Mouse (Mus musculus) MEL (cell line): ENCODE data around the gene Tpp1. TPM values are rescaled to one million over a fixed set of nuclear protein-coding genes. Genes with fewer than 3 reads are reported as not detected.
"Not testable (repeated sequence)": the region's sequence is repeated elsewhere in the genome, so short reads cannot be mapped to it uniquely, and the experiment has no call there.

Experiments
- DNase-seq: peaks from one replicate; pipeline ENCODE4 v3.0.0; 2011; ENCODE audit warnings: low read depth, low spot score
- H3K27ac ChIP-seq: 2 replicates; pipeline ENCODE4 v1.5.1; 2012; ENCODE audit warnings: low read depth, mild to moderate bottlenecking, control low read depth, low read length, moderate library complexity; ENCODE audit not compliant: control insufficient read depth
- H3K27me3 ChIP-seq, 2 experiments: fragments of 150-350 bp in 1 of 2; sonication (generic) in 1 of 2; 2 replicates each; pipeline ENCODE4 v1.6.1; 2012; ENCODE audit warnings: low read length in 2 of 2, mild to moderate bottlenecking in 2 of 2, improper control_type of control experiment in 1 of 2, moderate library complexity in 1 of 2; ENCODE audit not compliant: insufficient read depth in 2 of 2, control insufficient read depth in 1 of 2
- H3K36me3 ChIP-seq, 2 experiments: 2 replicates each; pipeline ENCODE4 v1.6.1; 2012 to 2014; ENCODE audit warnings: low read length in 2 of 2, improper control_type of control experiment in 1 of 2, inconsistent platforms in 1 of 2, mild to moderate bottlenecking in 1 of 2; ENCODE audit not compliant: insufficient read depth in 2 of 2, control insufficient read depth in 1 of 2
- H3K4me1 ChIP-seq, 2 experiments: fragments of 150-350 bp in 1 of 2; sonication (generic) in 1 of 2; 2 replicates each; pipeline ENCODE4 v1.6.1; 2012; ENCODE audit warnings: low read length in 2 of 2, improper control_type of control experiment in 1 of 2, mild to moderate bottlenecking in 1 of 2; ENCODE audit not compliant: insufficient read depth in 2 of 2, control insufficient read depth in 1 of 2
- H3K4me3 ChIP-seq, 2 experiments: fragments of 150-350 bp in 1 of 2; sonication (generic) in 1 of 2; 2 replicates each; pipeline ENCODE4 v1.5.1; 2012; ENCODE audit warnings: low read depth in 2 of 2, low read length in 2 of 2, mild to moderate bottlenecking in 2 of 2, moderate library complexity in 2 of 2, control low read depth in 1 of 2, improper control_type of control experiment in 1 of 2; ENCODE audit not compliant: control insufficient read depth in 1 of 2, insufficient read depth in 1 of 2
- H3K79me2 ChIP-seq: 2 replicates; pipeline ENCODE4 v1.6.1; 2012; ENCODE audit warnings: mild to moderate bottlenecking, low read length, moderate library complexity; ENCODE audit not compliant: control insufficient read depth, poor library complexity, insufficient read depth
- H3K9ac ChIP-seq: 2 replicates; pipeline ENCODE4 v1.6.1; 2012; ENCODE audit warnings: low read depth, mild to moderate bottlenecking, control low read depth, low read length, moderate library complexity; ENCODE audit not compliant: control insufficient read depth, poor library complexity, severe bottlenecking
- H3K9me3 ChIP-seq: fragments of 150-350 bp; sonication (generic); replicated peaks from 2 replicates; pipeline ENCODE4 v1.6.1; 2012; ENCODE audit warnings: mild to moderate bottlenecking, low read length, improper control_type of control experiment, moderate library complexity; ENCODE audit not compliant: insufficient read depth
- CHD1 ChIP-seq: IDR thresholded peaks from 2 replicates; pipeline ENCODE4 v1.6.1; 2012; ENCODE audit warnings: low read depth, mild to moderate bottlenecking, inconsistent platforms, low read length, improper control_type of control experiment
- E2F4 ChIP-seq: IDR thresholded peaks from 2 replicates; pipeline ENCODE4 v1.6.1; 2011; ENCODE audit warnings: low read depth, low read length, improper control_type of control experiment, borderline replicate concordance
- ETS1 ChIP-seq: IDR thresholded peaks from 2 replicates; pipeline ENCODE4 v1.6.1; 2012; ENCODE audit warnings: low read depth, mild to moderate bottlenecking, inconsistent platforms, low read length, improper control_type of control experiment, moderate library complexity
- GATA1 ChIP-seq: IDR thresholded peaks from 2 replicates; pipeline ENCODE4 v1.6.1; 2011; ENCODE audit warnings: low read depth, low read length, improper control_type of control experiment
- HCFC1 ChIP-seq: IDR thresholded peaks from 2 replicates; pipeline ENCODE4 v1.6.1; 2012; ENCODE audit warnings: low read depth, mild to moderate bottlenecking, inconsistent platforms, low read length, improper control_type of control experiment, moderate library complexity
- JUND ChIP-seq: IDR thresholded peaks from 2 replicates; pipeline ENCODE4 v1.6.1; 2011; ENCODE audit warnings: low read depth, mild to moderate bottlenecking, improper control_type of control experiment, low read length
- KAT2A ChIP-seq: conservative IDR thresholded peaks from 2 replicates; pipeline ENCODE4 v1.6.1; 2012; ENCODE audit warnings: low read depth, low read length, improper control_type of control experiment, inconsistent platforms
- MYB ChIP-seq: IDR thresholded peaks from 2 replicates; pipeline ENCODE4 v1.6.1; 2011; ENCODE audit warnings: mild to moderate bottlenecking, low read depth, low read length, improper control_type of control experiment
- MYC ChIP-seq: IDR thresholded peaks from 2 replicates; pipeline ENCODE4 v1.6.1; 2011; ENCODE audit warnings: low read depth, mild to moderate bottlenecking, low read length, improper control_type of control experiment, moderate library complexity
- NELFE ChIP-seq: IDR thresholded peaks from 2 replicates; pipeline ENCODE4 v1.6.1; 2011; ENCODE audit warnings: low read depth, low read length, improper control_type of control experiment
- NRF1 ChIP-seq: IDR thresholded peaks from 2 replicates; pipeline ENCODE4 v1.6.1; 2014; ENCODE audit warnings: low read depth, mild to moderate bottlenecking, inconsistent platforms, low read length, improper control_type of control experiment, moderate library complexity; ENCODE audit not compliant: poor library complexity, insufficient read depth, severe bottlenecking
- RCOR1 ChIP-seq: IDR thresholded peaks from 2 replicates; pipeline ENCODE4 v1.6.1; 2012; ENCODE audit warnings: low read depth, mild to moderate bottlenecking, inconsistent platforms, low read length, improper control_type of control experiment
- TAL1 ChIP-seq: IDR thresholded peaks from 2 replicates; pipeline ENCODE4 v1.6.1; 2012; ENCODE audit warnings: mild to moderate bottlenecking, inconsistent platforms, low read length, moderate library complexity, mixed read lengths
- TBP ChIP-seq: IDR thresholded peaks from 2 replicates; pipeline ENCODE4 v1.8.0; 2011; ENCODE audit warnings: low read depth, low read length, improper control_type of control experiment
- ZC3H11A ChIP-seq: IDR thresholded peaks from 2 replicates; pipeline ENCODE4 v1.6.1; 2012; ENCODE audit warnings: low read depth, mild to moderate bottlenecking, inconsistent platforms, low read length, improper control_type of control experiment
- ZMIZ1 ChIP-seq: IDR thresholded peaks from 2 replicates; pipeline ENCODE4 v1.6.1; 2012; ENCODE audit warnings: low read depth, mild to moderate bottlenecking, inconsistent platforms, low read length, improper control_type of control experiment, moderate library complexity
- polyA plus RNA-seq, 2 experiments: library from polyadenylated mRNA; stranded (reverse) in 1 of 2; unstranded in 1 of 2; fragments of >175 nt in 1 of 2; fragments of >200 nt in 1 of 2; gene quantifications; 2 replicates each; pipeline versions ENCODE4 v1.2.1 to v1.2.4; 2012; ENCODE audit warnings: low replicate concordance in 2 of 2, low read depth in 1 of 2; ENCODE audit not compliant: insufficient read length in 2 of 2, insufficient read depth in 1 of 2, missing spikeins in 1 of 2
- total RNA-seq: library from RNA; depleted of rRNA; stranded (reverse); fragments of 300-350 nt; gene quantifications from 2 replicates; pipeline ENCODE4 v1.2.3, GENCODE M21; 2012

Gene Tpp1
- total and polyA plus RNA-seq, 3 experiments: 17.5 to 45.4 TPM; not detected in 1

DNA sequence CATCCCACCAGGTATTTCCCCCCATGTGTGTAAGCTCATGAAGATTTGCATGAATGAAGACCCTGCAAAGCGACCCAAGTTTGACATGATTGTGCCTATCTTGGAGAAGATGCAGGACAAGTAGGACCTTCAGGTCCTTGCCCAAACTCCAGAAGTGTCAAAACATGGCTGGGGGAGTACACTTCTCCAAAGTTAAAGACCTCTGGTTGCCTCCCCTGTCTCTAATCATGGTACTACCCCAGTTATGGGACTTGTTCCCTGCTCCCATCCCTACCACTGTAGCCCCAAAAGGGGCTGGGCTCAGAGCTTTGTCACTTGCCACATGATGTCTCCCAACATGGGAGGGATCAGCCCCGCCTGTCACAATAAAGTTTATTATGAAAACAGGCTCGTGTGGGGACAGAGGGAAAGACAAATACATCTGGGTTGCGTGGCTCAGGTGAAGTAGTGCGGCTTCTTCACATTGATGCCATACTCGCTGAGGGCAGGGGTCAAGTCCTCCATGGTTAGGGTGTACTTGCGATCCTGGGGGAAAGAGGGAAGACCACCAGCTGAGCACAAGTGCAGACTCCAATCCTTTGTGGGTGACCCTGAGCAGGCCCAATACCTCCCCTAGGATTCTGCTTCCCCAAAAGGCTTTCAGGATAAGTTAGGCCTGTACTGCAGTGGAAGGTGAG is 9.4 kb downstream of the Tpp1 start:
- not testable (repeated sequence) for H3K27ac ChIP-seq, DNase-seq, H3K9me3 ChIP-seq, H3K27me3 ChIP-seq
- H3K4me1 ChIP-seq: peaks cover 11 to 19% of the 10 kb centered on the region in 2 experiments
- peak overlapping the region; percentile 97 for H3K9ac ChIP-seq
- peaks cover 15% of the 10 kb centered on the region for H3K79me2 ChIP-seq
- peak; percentile 50; the same call in 1 of the 2 replicates for TF ChIP-seq ZMIZ1
- H3K36me3 ChIP-seq: peaks cover 4 to 24% of the 10 kb centered on the region in 2 experiments; a peak in 3 of 4 replicates
- H3K4me3 ChIP-seq: peak overlapping the region in 1 of 2 experiments; percentile 92; a peak in 1 of 4 replicates

DNA sequence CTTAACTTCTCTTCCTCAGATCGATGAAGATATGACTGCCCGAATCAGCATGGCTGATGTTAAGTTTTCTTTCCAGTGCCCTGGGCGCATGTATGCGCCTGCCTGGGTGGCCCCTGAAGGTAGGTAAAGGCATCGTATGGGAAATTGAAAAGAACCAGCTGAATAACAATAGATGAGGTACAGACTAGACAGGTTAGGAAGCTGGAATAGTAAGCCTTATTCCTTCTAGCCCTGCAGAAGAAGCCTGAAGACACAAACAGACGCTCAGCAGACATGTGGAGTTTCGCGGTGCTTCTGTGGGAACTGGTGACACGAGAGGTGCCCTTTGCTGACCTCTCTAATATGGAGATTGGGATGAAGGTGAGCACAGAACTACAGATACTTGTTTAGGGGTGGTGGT is 10.1 kb downstream of the Tpp1 start:
- Histone ChIP-seq H3K9me3 (no peaks in the 10 kb centered on the region), H3K36me3 (peaks cover 4 to 24% of the 10 kb centered on the region in 2 experiments; a peak in 3 of 4 replicates), H3K27ac (no peak overlapping the region), H3K9ac (no peak overlapping the region), H3K4me1 (peaks cover 14 to 19% of the 10 kb centered on the region in 2 experiments), H3K79me2 (peaks cover 21% of the 10 kb centered on the region), H3K4me3 (no peak overlapping the region), H3K27me3 (no peaks in the 10 kb centered on the region)
- DNase-seq: no peak
- TF ChIP-seq MYB (no peak), JUND (no peak), RCOR1 (no peak), ETS1 (no peak), KAT2A (no peak), CHD1 (no peak), ZMIZ1 (no peak), NRF1 (no peak), E2F4 (no peak), GATA1 (no peak), TAL1 (no peak), TBP (no peak), MYC (no peak), NELFE (no peak), HCFC1 (no peak), ZC3H11A (no peak)
- TF ChIP-seq, all 39 proteins: peak for 0
